Mouse (Mus musculus): ENCODE measurements around the gene Gm20708. TPM values are rescaled to one million over a fixed set of nuclear protein-coding genes. Genes with fewer than 3 reads are reported as not detected.

The Gm20708 gene
- total RNA-seq, 2 experiments from 2014 or later, result 2.1 to 3.0 TPM

- DNase-seq (ENCODE audit: low spot score in 2 of 2), result no peak
Observed at GRCm38 (mm10) chr11:117860601-117861000, 51.1 kb downstream of the Gm20708 start, which contains the start of gene Tmem235. Gene Tmem235 (plus strand): TSS chr11:117860752.

- no peak for DNase-seq (ENCODE audit: low spot score in 2 of 2)
Observed at GRCm38 (mm10) chr11:117863174-117863856, 53.8 kb downstream of the Gm20708 start.

- DNase-seq (ENCODE audit: low spot score in 2 of 2), result no peak
Observed at GRCm38 (mm10) chr11:117864805-117865204, 55.3 kb downstream of the Gm20708 start.

GRCm38 (mm10) chr11:117865988-117866387 is 56.5 kb downstream of the Gm20708 start:
- no peak for DNase-seq (ENCODE audit: low spot score in 2 of 2)

- peak in 1 of 2 experiments; percentile 52 for DNase-seq (ENCODE audit: low spot score in 2 of 2)
Observed at GRCm38 (mm10) chr11:117870688-117871365, 61.4 kb downstream of the Gm20708 start.

- no peak for DNase-seq (ENCODE audit: low spot score in 2 of 2)
Observed at GRCm38 (mm10) chr11:117871376-117871775, 61.9 kb downstream of the Gm20708 start.

GRCm38 (mm10) chr11:117871911-117872584 is 62.6 kb downstream of the Gm20708 start:
- DNase-seq (ENCODE audit: low spot score in 2 of 2), result no peak

GRCm38 (mm10) chr11:117872861-117873608 is 63.6 kb downstream of the Gm20708 start, which contains the start of gene Tha1:
Gene Tha1 (minus strand): TSS chr11:117873481.
- DNase-seq (ENCODE audit: low spot score in 2 of 2), result peak; percentile 47 to 70

- DNase-seq (ENCODE audit: low spot score in 2 of 2), result no peak
Observed at GRCm38 (mm10) chr11:117874419-117874818, 65.0 kb downstream of the Gm20708 start.

- DNase-seq (ENCODE audit: low spot score in 2 of 2), result no peak
Observed at GRCm38 (mm10) chr11:117875681-117876080, 66.2 kb downstream of the Gm20708 start.

- no peak for DNase-seq (ENCODE audit: low spot score in 2 of 2)
Observed at GRCm38 (mm10) chr11:117877917-117878745, 68.7 kb downstream of the Gm20708 start.

- no peak for DNase-seq (ENCODE audit: low spot score in 2 of 2)
Observed at GRCm38 (mm10) chr11:117878892-117879291, 69.4 kb downstream of the Gm20708 start.

- no peak for DNase-seq (ENCODE audit: low spot score in 2 of 2)
Observed at GRCm38 (mm10) chr11:117879676-117880075, 70.2 kb downstream of the Gm20708 start.

- no peak for DNase-seq (ENCODE audit: low spot score in 2 of 2)
Observed at GRCm38 (mm10) chr11:117880336-117880976, 71.0 kb downstream of the Gm20708 start.

GRCm38 (mm10) chr11:117880977-117881358 is 71.5 kb downstream of the Gm20708 start:
- no peak for DNase-seq (ENCODE audit: low spot score in 2 of 2)

GRCm38 (mm10) chr11:117881787-117882186 is 72.3 kb downstream of the Gm20708 start:
- no peak for DNase-seq (ENCODE audit: low spot score in 2 of 2)

- no peak for DNase-seq (ENCODE audit: low spot score in 2 of 2)
Observed at GRCm38 (mm10) chr11:117882208-117882607, 72.7 kb downstream of the Gm20708 start.

- no peak for DNase-seq (ENCODE audit: low spot score in 2 of 2)
Observed at GRCm38 (mm10) chr11:117886000-117886399, 76.5 kb downstream of the Gm20708 start.

- no peak for DNase-seq (ENCODE audit: low spot score in 2 of 2)
Observed at GRCm38 (mm10) chr11:117888168-117888852, 78.8 kb downstream of the Gm20708 start.
